9 mouse cellular contexts compared by ENCODE assay signal in the genomic region with DNA sequence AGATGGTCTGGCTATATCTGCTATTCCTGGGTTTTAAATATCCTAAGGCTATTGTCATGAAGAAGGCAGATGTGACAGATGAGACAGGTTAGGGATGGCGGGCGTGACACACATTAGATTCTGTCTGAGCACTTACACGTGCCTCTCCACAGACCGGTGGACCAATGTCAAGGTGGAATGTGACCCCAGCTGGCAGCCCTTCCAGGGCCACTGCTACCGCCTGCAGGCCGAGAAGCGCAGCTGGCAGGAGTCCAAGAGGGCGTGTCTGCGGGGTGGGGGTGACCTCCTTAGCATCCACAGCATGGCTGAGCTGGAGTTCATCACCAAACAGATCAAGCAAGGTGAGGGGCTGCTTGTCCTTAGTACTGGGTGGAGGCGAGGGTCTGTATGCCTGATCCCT. TPM values are rescaled to one million over a fixed set of nuclear protein-coding genes. Genes with fewer than 3 reads are reported as not detected.
DNase-seq lines count a peak whose midpoint lies in the region; ATAC-seq lines count a peak whose summit lies in the region.
"Had no signal": no experiment of that assay in that cellular context is flagged by ENCODE, and none has a peak within 500 bp of the region (broad histone marks: within the 10 kb centered on the region; RNA-seq: fewer than 3 reads in every experiment).

No protein-coding gene starts in this region.

- no peaks in the 10 kb centered on the region for H3K9me3 ChIP-seq in embryonic facial prominence, embryonic 10.5 days
- H3K9me3 ChIP-seq: limb, embryonic 12.5 days had no signal

- no peaks in the 10 kb centered on the region for H3K27me3 ChIP-seq in embryonic facial prominence, embryonic 10.5 days (replicated peaks; ENCODE audit: low read depth, poor library complexity, severe bottlenecking)
- H3K27me3 ChIP-seq: limb, embryonic 12.5 days had no signal

- DNase-seq in ovary, postnatal 14 days (ENCODE audit: low spot score) = peak; percentile 52
- DNase-seq in ovary, adult 18-20 months (ENCODE audit: low spot score) = no peak
- peak; percentile 54 for DNase-seq in embryonic facial prominence, embryonic 10.5 days (ENCODE audit: low spot score)
- peak; percentile 89 for DNase-seq in heart, postnatal 4 days
- DNase-seq in lung, postnatal 14 days = peak; percentile 72
- no peak for DNase-seq in cerebellum, adult 11-12 months

- H3K36me3 ChIP-seq in embryonic facial prominence, embryonic 10.5 days (replicated peaks) = peaks cover 94% of the 10 kb centered on the region

- 56% methylated on average over 10 of the region's 10 CpGs for WGBS in embryonic facial prominence, embryonic 10.5 days

- ATAC-seq in monocyte, adult 5-6 weeks (replicated peaks; ENCODE audit: insufficient number of reproducible peaks, low FRiP score, low TSS enrichment, poor library complexity, severe bottlenecking) = no peak
- no peak for ATAC-seq in activated CD4-positive, CD25-positive, alpha-beta regulatory T cell, adult 4 months

- H3K4me1 ChIP-seq in embryonic facial prominence, embryonic 10.5 days = peaks cover 21% of the 10 kb centered on the region

- H3K4me3 ChIP-seq in embryonic facial prominence, embryonic 10.5 days = no peak overlapping the region
- H3K4me3 ChIP-seq: limb, embryonic 12.5 days had no signal

- H3K27ac ChIP-seq in embryonic facial prominence, embryonic 10.5 days (replicated peaks) = no peak overlapping the region

RNA-seq across cellular contexts. Expression of gene Mrc2, which starts 39.3 kb away (rescaled TPM):
- 26.9 and 27.6 TPM in 2 replicates for polyA plus RNA-seq in embryonic facial prominence, embryonic 10.5 days (2016; fragmentation: Nextera tagmentation; extraction: Ambion mirVana)
- total RNA-seq in heart, postnatal 4 days (2021) = 10 to 100 TPM; 31.5 to 32.8 TPM
- 0.11 to 0.58 TPM (median 0.38 TPM) in 3 replicates for total RNA-seq in monocyte, adult 5-6 weeks (2017)
- not detected for polyA plus RNA-seq in activated CD4-positive, CD25-positive, alpha-beta regulatory T cell, adult 4 months (2017; shearing (Covaris generic))

Comparison
In these comparisons a context has a peak if more than half of its experiments do, and no peak if none do; other contexts are left out.
1. DNase-seq: peak in ovary, postnatal 14 days (single experiment), embryonic facial prominence, embryonic 10.5 days (single experiment), heart, postnatal 4 days (single experiment) and lung, postnatal 14 days (single experiment); none in ovary, adult 18-20 months (single experiment) and cerebellum, adult 11-12 months (single experiment).
2. RNA of gene Mrc2, which starts 39.3 kb away (total RNA-seq): 31.5 to 32.8 TPM in heart, postnatal 4 days; 0.11 to 0.58 TPM in monocyte, adult 5-6 weeks; every median in the first group is over 10 times any median in the second.